Mouse (Mus musculus) heart, postnatal 36 days (tissue): ENCODE results near the gene Tiam1. TPM values are rescaled to one million over a fixed set of nuclear protein-coding genes. Genes with fewer than 3 reads are reported as not detected.

Experiments used
- DNase-seq, 2 experiments: peaks; one replicate each; pipeline ENCODE4 v3.0.0; 2021 to 2022
- intact Hi-C: fragments of 180-260 bp; cut with DNase I; formaldehyde crosslinking; loops from one replicate; pipeline ENCODE4 v1.15.1; 2025
- total RNA-seq, 2 experiments: library from RNA; stranded (reverse); gene quantifications; 2 replicates each; pipeline ENCODE4 v1.2.3; 2021

Gene Tiam1
- total RNA-seq: 1 to 10 TPM; 4.8 to 6.1 TPM

GRCm38 (mm10) chr16:90143760-90144516 is at the start of gene Tiam1:
TSS of gene Tiam1 (minus strand) at chr16:90143769.
- DNase-seq: peak; percentile 91 to 92
- intact Hi-C loops: loop anchor here (2.0 kb wide), 1 partner anchor 71 kb away; no protein-coding TSS in a partner anchor

GRCm38 (mm10) chr16:90191289-90191688 is 47.7 kb upstream of the Tiam1 start:
- no peak for DNase-seq
- intact Hi-C loops: no loop called here

GRCm38 (mm10) chr16:90187453-90187852 is 43.9 kb upstream of the Tiam1 start:
- DNase-seq: peak; percentile 26 to 45
- intact Hi-C loops: no loop called here

DNA sequence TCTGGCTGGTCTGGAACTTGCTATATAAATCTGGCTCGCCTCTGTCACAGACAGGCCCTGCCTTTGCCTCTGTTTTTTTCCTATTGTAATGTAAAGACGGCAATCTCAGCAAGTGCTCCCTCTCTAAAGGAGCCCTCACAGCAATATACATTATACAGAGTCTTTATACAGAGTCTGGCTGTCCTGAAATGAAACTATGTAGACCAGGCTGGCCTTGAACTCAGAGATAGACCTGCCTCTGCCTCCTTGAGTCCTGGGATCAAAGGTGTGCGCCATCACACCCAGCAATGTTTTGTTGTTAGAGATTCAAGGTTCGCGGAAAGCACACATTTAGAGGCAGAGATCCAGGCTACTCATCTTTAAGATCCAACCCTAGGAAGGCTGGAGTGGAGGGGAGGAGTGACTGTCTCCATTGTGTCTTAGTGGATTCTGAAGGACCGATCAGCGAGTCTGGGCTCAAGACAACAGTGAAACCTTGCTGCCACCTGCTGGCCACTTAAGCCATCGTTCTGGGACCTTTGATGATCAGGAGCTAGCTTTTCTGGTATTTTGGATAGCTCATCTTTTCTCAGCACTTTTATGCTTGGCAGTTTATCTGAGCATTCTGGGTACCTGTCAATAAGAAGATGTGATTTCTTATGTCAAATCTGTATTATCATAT is 42.5 kb upstream of the Tiam1 start:
- DNase-seq: peak; percentile 72 to 84
- intact Hi-C loops: loop anchor here (1.0 kb wide), 2 partner anchors 342 to 413 kb away; no protein-coding TSS in a partner anchor

DNA sequence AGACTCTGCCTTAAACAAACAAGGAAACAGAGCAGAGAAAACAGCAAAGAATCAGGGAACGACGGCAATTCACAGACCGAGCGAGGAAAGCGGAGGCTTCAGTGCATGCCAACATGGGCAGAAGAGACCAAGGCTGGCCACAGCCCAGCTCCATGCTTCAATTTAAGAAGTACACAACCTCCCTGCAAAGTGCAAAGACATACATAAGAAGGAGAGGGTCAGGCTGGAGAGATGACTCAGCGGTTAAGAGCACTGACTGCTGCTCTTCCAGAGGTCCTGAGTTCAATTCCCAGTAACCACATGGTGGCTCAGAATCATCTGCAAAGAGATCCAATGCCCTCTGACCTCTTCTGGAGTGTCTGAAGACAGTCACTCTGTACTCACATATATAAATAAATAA is 40.6 kb upstream of the Tiam1 start:
- intact Hi-C loops: loop anchor here (5.0 kb wide), 1 partner anchor 242 kb away; no protein-coding TSS in a partner anchor
- DNase-seq: no peak

DNA sequence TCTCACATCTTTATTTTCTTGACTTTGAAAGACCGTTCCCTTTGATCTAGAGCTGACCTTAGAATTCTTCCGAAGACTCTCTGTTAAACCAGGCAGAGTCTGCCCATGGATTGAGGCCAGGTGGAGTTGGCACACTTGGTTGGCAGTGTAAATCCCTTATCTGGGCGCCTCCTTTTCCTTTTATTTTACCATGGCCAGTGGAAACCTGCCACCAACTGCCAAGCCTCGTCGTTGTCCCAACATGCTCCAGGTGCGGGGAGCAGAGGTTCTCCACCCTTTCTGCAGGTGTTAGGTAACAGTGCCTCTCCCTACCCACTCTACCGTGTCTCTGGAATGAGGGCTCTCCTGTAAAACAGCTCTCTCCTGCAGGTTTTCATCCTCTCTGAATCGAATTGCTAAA is 38.1 kb upstream of the Tiam1 start:
- no peak for DNase-seq
- intact Hi-C loops: loop anchor here (5.0 kb wide), 1 partner anchor 239 kb away; no protein-coding TSS in a partner anchor

DNA sequence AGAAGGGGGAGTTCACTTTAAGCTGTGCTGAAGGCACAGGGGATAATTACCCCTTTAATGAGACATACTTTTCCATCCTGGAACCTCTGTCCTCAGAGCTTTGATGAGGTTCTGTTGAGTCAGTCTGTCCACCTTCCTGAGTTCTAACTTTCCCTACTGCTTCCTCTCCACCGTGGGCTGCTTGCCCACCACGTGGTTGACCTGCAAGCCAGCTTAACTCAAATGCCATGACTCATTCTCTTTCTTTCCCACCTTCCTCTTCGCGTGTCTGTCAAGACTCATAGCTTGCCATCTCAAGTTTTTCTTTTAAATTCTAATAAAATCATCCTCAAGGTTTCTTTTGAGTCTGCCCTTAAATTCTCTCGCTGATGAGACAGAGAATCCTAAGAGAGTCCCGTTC is 37.4 kb upstream of the Tiam1 start:
- intact Hi-C loops: loop anchor here (5.0 kb wide), 1 partner anchor 239 kb away; no protein-coding TSS in a partner anchor
- DNase-seq: no peak

DNA sequence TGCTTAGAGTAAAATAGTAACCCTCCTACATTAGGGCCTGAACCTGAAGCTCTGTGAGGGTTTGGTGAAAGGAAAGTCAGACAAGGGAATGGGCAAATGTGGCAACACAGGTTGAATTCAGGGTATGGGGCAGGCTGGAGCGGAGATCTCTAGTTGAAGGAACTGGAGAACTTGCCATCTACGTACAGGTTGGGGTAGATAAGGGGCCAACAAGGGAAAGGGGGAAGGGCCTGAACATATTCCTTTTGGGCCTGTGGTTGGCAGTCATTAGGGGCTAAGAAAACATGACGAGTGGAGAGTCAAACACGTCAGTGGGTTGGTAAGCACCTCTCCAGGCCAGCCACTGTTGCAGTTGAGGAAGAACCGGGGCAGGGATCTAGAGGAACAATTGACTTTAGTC is 36.3 kb upstream of the Tiam1 start:
- intact Hi-C loops: loop anchor here (5.0 kb wide), 1 partner anchor 238 kb away; no protein-coding TSS in a partner anchor
- no peak for DNase-seq

DNA sequence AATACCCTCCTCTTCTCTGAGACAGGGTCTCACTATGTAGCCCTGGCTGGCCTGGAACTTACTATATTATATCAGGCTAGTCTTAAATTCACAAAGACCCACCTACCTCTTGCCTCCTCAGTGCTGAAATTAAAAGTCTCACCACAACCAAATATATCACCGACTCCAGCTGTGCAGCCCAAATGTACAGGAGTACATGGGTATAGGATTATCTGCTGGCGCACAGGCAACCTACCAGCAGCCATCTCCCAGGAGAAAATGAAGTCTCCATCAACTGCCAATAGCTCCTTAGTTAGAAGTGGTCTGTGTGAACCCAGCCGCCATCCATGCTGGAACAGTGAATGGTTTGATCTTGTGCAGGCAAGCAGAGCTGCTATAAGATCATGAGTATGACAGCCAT is 34.8 kb upstream of the Tiam1 start:
- no peak for DNase-seq
- intact Hi-C loops: no loop called here

DNA sequence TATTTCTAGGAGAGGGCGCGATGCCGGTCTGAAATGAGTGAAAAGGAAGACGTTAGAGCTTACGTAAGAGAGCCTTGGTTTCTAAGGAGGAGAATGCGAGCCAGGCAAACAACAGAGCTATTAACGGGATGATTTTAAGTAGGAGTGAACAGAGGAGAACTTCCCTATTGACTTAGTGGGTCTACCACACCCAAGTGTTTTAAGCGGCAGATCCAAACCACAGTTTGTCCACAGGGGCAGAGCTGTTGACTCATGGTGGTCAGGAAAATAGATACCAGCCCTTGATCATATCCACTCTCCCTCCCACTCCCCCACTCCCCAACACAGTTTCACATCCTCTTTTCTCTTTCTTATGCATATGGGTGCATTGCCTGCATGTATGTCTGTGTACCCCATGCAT is 33.9 kb upstream of the Tiam1 start:
- DNase-seq: no peak
- intact Hi-C loops: no loop called here

DNA sequence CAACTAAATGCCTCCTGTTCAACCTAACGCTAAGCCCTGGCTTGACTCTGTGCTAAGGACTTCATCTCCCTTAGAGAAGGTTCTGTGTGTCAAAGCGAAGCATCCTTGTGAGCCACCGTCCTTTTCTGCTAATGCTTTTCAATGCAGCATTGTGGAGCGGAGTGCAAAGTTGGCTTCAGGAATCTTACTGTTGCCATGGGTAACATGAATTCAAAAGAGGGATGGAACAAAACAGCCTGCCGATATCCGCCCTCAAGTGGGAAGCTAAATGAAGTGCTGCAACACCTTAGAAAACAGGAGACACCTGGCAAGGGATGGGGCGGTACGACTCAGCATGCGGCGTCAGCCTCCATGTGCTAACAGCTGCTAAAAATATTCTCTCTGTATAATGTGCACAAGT is 32.9 kb upstream of the Tiam1 start:
- intact Hi-C loops: no loop called here
- no peak for DNase-seq

DNA sequence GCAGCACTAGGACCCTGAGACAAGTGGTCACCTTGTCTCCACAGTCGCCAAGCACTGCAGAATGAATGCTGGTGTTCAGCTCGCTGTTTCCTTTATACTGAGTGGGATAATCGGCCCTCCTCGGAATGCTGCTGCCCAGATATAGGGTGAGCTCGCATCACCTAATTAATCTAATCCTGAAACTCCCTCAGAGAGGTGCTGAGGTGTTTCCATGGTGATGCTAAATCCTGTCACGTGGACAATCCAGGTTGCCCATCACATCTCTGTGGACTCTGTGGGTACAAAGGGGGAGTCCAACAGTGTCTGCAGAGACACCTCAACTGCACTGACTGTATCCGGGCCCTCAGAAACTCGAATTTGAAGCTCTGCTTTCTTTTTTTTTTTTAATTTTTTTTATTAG is 27.8 kb upstream of the Tiam1 start:
- no peak for DNase-seq
- intact Hi-C loops: no loop called here

- no peak for DNase-seq
- intact Hi-C loops: no loop called here
These were observed 27.1 kb upstream of the Tiam1 start for GRCm38 (mm10) chr16:90170676-90171075.

GRCm38 (mm10) chr16:90169863-90170630 is 26.5 kb upstream of the Tiam1 start:
- intact Hi-C loops: loop anchor here (5.0 kb wide), 1 partner anchor 178 kb away; no protein-coding TSS in a partner anchor
- DNase-seq: no peak

DNA sequence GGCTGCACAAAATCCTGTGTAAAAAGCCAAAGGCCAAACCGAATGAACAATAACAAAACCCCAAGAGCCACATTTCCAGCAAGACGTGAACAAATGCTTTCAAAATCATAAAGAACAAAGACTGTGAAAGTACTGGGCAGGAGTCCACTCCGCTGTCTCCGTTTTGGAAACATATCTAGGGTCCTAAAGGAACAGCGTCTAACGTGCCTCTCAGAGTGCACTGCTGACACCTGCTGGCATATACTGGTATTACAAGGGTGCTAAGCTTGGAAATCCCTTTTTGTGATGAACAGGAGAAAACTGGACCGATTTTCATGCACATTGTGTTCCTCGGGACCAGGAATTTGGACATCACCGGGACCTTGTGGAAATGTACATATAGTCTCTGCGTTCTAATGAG is 24.1 kb upstream of the Tiam1 start:
- intact Hi-C loops: loop anchor here (1.0 to 5.0 kb wide), 4 partner anchors 175 to 393 kb away; no protein-coding TSS in a partner anchor
- peak; percentile 83 to 87 for DNase-seq

DNA sequence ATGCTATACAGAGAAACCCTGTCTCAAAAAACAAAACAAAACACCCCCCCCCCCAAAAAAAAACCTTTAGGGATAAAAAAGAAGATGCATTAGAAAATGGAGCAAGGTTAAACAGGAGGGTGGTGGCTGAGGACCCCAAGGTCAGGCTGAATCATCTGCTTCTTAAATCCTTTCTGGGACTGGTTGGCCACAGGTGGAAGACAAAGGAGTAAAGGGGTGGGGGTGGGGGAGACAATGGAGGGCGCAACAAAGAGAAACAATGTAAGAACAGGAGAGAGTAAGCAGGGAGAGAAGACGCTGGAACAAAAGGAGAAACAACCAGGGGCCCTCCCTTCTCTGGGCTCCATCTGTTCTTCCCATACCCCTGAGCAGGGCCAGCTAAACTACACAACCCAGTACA is 21.9 kb upstream of the Tiam1 start:
- no peak for DNase-seq
- intact Hi-C loops: loop anchor here (5.0 kb wide), 1 partner anchor 173 kb away; no protein-coding TSS in a partner anchor

DNA sequence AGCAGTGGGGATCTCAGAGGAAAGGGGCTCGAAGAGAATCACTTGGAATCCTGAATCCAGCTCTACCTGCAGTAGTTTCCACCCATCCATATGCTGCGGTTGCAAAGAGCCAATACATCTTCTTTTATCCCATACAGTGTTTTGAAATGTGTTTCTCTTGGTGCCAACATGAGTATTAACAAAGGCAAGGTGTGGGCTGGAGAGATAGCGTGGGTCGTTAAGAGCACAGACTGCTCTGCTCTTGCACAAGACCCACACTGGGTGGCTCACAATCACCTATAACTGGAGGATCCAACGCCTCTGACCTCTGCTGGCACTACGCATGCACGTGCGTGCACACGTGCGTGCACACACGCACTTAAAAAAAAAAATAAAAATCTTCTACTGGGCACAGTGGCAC is 21.4 kb upstream of the Tiam1 start:
- DNase-seq: no peak
- intact Hi-C loops: loop anchor here (5.0 kb wide), 1 partner anchor 173 kb away; no protein-coding TSS in a partner anchor

DNA sequence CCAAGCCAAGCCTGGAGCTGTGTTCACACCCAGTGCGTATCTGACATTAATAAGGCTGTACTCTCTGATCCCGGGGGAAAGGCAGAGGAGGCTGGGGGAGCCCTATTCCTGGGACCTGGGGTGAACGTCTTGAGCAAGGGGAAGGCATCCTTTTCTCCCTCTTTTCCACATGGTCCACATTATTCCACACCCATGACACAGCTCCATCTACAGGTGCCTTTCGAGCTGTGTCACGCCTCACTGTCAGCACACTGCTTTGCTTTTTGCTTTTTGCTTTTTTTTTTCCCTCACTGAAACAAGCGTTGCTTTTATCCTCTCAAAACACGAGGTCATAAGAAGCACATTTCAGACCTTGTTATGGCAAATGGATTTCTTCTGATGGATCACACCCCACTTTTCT is 11.5 kb upstream of the Tiam1 start:
- no peak for DNase-seq
- intact Hi-C loops: no loop called here

DNA sequence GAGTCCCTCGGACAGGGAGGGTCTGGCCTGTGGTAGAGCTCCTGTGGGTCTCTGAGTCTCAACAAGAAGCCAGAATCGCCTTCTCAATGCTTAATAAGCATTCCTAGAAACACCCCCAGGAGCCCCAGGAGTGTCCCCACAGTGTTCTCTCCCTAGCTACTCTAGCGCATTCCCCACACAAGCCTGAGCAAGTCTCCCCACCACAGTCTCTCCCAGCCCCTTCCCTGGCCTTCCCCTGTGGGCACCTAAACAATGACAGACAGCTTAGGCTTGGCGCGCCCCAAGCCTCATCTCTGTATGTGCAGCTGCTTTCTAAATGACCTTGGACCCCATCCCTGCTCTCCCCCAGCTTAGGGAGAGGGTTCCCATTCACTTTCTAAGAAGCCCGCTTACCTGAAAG is 7.3 kb upstream of the Tiam1 start:
- intact Hi-C loops: no loop called here
- no peak for DNase-seq

DNA sequence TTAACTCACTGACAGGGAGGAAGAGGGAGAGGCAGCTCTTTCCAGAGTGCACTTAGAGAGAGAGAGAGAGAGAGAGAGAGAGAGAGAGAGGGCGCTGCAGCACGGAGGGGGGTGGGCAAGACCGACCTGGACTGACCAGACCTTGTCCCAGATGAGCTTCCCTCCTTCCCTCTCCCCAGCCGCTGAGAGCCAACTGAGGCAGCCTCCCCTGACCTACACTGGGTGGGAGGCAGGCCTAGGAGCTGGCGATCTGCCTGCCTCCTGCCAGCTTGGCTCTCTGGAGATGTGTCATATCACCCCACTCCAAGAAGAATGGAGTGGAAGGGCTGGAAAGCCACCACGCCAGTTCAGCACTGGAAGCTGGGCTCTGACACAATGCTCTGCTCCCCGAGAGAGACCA is 6.6 kb upstream of the Tiam1 start:
- intact Hi-C loops: no loop called here
- no peak for DNase-seq

- DNase-seq: no peak
- intact Hi-C loops: no loop called here
These were observed 5.8 kb upstream of the Tiam1 start for GRCm38 (mm10) chr16:90149335-90149734.
